Mouse (Mus musculus) testis, postnatal 10 days (tissue): Measurements from ENCODE around the gene Dgkb.

ENCODE experiments used
- DNase-seq: peaks from one replicate; pipeline ENCODE4 v3.0.0; 2021; ENCODE audit warnings: low spot score

Dgkb gene

DNA sequence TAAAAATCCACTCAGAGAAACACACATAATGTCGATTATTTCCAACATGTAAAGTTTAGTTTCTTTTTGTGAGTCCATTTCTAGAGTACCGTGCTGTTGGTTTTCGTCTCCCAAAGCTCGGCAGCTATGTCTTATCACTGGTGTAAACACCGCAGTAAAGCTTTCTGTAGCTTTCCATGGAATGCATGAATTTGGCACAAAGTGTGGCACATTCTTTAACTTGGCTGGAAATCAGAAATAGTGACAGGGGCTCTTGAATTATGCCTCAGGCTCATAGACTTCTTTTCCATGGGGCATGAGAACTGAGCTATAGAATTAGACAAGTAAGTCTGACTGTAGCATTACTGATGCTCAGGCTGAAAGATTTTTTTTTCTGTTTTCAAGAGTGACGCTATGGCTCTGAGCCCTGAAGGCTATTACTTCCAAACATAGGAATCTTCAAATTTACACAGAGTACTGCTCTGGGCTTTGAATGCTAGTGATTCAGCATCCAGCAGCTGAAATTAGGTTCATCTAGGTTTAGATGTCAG, 179.0 kb downstream of the Dgkb start:
- no peak for DNase-seq

DNA sequence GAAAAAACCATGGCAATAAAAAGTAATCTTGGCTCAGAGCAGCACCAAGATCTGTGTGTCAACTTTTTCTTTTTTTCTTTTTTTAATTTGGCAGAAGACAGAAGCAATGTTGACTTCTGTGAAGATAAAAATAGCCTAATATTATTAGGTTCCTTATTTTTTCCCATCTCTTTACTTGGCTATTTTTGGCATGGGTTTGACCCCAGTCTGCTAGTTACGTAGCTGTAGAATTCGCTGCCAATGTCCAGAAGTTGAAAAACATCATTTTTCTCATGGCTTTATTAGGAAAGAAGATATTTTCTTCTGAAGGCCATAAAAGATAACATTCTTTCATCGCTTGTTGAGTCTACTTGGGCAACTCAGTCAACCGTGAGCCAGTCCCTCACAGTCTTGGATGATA, 200.1 kb downstream of the Dgkb start:
- DNase-seq = no peak

DNA sequence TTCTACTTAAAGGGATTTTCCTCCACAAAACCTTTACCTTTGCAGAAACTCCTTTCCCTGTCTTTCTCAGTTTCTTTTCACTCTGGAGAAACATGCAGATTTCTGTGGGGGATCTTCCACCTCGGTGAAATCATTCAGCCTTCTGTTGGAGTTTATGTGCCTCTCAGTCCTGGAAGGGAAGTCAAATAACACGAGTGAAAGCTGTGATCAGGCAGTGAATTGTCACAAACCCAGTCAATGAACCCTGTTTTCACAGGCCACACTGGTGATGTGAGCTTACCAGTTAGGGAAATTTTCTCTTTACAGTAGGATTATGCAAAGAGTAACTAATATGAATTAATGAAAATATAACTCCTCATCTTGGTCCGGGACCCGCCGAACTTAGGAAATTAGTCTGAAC, 229.7 kb downstream of the Dgkb start:
- DNase-seq = no peak

DNA sequence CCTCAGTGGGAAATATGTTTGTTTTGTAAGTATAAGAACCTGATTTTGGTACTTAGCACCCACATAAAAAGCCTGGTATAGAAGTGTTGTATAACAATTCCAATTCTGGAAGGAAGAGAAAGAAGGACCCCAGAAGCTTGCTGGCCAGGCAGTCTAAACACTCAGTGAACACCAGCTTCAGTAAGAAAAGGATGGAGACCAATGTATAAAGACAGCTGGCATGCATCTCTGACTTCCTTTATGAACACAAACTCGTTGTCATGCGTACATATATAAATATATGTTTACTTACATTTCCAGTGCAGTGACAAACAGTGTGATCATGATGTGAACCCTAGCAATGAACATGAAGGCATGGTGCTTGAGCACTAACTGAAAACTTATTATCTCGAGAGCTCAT, 270.7 kb downstream of the Dgkb start:
- DNase-seq = no peak

DNA sequence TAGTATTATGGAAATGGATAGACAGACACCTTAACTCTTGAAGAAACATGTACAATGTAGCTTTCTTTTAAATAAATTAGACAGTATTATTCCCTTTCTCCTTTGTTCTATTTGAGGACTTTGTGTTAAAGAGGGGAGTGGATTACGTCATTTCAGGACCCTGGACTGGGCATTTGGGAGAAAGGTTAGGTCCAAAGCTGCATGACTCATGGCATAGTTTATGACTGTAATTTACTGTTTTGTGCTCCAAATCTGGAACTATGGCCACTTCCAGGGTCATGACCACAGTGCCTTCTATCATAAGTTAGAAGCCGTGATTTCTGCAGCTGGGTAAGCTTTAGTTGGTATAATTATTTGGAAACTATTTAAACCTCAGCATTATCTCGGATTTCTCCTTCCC, 294.4 kb downstream of the Dgkb start:
- DNase-seq = no peak

DNA sequence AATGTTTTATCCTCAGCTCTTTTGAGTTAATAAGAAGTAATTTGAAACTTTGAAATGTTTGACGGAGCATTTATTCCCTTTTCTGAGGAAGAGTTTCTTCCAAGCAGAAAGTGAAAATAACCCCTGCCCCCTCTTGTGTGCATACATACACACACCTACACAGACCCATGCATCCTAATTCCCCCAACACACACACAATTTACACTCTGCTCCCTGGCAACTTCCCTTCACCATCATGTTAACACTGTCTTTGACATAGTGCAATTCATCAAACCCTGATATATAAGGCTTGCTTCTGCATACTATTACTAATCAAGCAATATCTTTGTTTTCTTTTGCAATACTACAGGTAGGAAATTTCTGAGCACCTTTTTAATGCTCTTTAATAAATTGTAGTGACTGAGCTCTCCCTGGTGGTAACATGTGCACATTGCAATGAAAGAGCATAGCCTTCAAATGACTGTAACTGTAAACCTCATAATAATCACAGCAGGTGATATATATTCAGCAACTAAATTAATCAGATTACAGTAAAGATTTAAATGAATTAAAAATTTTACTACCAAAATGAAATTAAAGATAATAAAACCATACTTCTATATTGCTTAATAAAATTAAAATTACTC, 297.6 kb downstream of the Dgkb start:
- no peak for DNase-seq

DNA sequence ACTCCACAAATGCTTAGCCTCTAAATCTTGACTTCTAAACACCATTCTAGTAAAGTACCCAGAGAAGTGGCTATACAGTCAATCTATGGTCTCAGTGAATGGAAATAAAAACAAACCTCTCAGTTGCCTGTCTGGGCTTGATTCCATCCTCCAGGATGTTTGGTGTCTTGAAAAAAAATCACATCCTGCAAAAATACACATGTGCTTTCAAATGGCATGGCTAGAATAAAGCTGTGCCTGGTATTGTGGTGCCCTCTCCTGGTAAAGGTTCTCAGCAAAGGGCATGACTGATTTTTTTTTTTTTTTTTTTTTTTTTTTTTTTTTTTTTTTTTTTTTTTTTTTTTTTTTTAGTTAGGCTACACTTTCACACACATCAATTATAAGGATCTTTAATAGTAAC, 306.0 kb downstream of the Dgkb start:
- DNase-seq = no peak

DNA sequence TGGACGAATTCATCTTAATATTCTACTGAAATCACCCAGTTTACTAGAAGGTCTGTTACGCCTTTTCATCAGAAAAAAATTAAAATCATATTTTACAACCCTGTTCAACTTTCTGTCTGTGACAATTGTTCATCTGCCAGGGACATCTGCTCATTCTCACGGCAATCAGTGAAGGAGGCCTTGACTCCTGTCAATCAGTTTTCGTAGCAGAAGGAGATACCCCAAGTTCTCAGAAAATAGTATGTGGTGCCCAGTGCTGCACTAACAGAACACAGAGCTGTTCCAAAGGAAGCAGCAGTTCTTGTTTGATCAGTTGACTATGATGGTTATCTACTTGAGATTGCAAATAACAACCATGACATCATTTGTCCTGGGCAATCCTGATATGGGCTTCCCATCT, 307.8 kb downstream of the Dgkb start:
- DNase-seq = no peak

DNA sequence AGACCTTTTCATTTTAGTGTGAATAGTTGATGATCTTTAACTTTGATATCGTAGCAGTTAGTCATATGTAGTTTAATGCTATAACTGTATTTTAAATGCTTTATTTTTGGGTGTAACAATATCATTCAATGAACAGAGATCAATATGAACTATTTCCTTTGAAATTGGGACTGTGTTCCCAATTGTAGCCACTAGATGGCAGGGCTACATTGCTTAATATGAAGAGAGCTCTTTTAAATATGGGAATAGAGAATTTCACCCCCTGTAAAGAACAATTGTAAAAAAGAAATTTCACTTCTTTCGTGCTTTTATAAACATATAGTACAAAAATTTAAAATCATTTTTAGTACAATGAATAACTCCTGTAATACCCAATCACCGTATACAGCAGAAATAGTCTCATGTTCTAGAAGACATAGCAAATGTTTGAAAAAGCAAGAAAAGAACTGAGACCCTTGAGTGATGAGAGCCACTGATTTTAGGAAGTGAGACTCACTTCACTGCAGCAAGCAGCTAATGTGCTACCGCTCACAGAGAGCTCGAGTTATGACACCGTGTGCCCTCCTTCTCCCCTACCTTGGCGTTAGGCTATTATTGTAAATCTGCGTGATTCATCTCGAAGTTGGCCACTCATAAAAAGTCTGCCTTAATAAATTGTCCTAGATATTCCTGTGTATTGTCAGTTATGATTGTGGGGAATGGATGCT, 312.8 kb downstream of the Dgkb start:
- DNase-seq = peak; percentile 39

DNA sequence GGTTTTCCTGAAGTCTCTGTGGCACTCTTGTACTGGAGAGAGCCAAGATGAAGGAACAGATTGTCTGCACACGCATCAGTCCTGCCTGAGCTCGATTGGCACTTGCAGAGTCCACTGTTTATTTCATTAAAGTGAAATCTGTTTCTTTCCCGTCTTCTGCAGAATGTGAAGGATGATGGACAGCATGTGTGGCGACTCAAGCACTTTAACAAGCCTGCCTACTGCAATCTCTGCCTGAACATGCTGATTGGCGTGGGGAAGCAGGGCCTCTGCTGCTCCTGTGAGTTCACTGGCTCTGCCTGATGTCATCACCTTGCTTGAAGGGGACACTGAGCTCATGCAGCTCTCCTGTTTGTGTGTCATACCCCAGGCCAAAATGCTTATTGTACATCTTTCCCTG, 318.9 kb downstream of the Dgkb start:
- no peak for DNase-seq

DNA sequence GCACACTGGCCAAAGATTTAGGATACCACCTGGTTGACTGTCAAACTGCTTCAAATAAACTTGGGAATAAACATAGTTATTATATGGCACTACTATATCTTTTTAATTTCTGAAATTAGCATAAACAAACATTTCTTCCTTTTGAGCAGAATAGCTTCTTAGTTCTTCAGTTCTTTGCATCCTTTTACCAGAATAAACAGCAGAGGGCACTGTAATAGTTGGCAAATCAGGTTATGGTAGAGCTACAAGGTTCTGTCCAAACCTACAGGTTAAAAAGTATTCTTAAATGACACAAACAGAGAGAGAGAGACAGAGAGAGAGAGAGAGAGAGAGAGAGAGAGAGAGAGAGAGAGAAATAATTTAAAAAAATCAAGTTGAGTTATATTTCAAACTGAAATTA, 322.5 kb downstream of the Dgkb start:
- no peak for DNase-seq

DNA sequence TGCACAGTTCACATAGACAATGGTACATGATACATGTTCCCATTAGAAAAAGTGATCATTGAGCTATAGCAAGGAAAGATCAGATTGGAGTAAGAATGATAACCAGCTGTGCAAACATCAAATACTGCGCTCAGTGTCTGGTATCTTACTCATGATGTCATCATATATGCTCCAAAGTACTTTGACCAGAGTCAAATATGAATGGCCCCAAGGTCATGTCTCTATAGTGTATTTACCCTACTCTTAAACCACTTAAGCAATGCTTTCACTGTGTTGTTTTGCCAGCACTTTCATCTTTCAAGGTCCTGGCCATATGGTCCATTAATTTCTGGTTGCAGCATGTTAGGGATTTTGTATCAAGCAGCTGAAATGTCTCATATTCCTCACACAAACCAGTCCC, 415.1 kb downstream of the Dgkb start:
- no peak for DNase-seq

DNA sequence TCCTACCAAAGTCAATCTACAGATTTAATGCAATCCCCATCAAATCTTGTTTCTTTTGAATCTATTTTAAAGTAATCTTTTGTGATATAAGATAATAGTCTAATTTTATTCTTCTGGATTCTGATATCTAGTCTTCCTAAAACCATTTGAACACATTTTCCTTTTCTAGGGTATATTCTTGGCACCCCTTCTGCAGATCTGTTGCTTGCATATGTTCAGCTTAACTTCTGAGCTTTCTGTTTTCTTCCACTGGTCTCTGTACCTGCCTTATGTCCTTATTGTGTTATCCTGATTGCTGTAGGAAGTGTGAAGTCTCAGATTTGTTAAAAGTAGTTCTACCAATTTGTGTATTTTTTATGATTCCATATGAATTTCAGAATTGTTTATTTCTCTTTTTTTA, 451.3 kb downstream of the Dgkb start:
- DNase-seq = no peak

DNA sequence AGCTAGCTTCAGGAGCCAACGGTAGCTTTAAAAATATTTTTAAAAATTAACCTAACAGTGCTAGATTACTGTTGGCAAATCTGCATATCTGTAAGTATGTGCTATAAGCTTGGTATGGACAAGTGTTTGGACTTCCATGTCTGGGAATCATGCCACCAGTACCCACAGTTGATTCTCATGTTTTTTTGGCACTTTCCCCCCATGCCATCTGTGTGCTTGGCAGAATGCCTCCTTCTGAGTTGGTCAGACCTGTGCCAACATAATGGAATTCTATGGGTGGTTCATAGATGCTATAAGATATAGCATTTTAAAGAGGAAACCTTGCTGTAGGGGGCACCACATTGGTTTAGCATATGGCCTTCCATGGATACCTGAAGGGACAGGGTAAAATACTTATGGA, 484.0 kb downstream of the Dgkb start:
- DNase-seq = no peak

DNA sequence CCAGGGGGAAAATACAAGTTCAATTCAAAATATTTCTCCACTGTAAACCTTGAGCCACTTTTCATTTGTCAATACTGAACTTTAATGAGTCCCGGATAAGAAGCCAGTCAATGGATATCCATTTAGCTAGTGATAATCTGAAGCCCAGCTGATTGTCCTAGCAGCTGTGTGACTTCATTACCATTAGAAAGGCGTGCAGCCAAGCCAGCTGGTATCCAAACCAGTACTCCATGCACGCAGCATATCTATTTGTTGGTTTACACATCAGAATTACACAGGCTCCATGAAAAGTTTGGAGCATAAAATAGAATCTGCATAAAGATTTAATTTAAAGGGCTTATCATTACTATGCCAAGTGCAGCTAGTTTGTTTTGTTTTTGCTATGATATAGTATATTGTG, 486.3 kb downstream of the Dgkb start:
- DNase-seq = no peak

DNA sequence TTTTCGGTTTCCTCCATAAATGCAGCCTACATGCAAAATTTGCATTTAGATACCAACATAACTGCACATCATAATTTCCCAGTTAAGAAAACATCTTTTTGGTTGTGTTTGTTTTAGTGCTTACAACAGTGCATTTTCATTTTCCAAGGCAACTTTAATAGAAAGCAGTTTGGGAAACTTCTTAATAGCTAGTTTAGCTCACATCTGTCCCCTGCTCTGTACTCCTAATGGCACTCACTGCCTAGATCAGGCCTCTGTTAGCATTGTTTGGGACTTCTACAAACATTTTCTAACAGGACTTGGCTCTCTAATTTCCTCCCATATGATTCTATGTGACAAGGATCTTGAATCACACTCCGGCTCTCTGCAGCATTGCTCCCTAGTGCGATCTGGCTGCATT, 486.7 kb downstream of the Dgkb start:
- no peak for DNase-seq

DNA sequence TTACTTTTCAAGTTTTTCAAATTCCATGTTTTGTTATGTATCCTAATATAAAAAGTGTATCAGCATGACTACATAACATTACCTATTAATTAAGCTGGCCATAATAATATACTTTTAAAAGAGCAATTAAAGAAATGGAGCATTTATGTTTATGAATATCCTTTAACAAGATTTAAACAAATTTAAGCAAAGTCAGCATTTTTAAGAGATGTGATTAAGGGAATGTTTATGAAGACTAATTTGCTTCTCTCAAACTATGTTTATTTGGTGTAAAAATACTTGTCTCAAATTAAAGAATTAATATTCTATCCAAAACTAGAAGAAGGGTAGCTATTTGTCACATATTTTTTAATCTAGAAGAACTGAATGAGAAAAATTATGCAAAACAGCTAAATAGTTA, 492.4 kb downstream of the Dgkb start:
- no peak for DNase-seq

DNA sequence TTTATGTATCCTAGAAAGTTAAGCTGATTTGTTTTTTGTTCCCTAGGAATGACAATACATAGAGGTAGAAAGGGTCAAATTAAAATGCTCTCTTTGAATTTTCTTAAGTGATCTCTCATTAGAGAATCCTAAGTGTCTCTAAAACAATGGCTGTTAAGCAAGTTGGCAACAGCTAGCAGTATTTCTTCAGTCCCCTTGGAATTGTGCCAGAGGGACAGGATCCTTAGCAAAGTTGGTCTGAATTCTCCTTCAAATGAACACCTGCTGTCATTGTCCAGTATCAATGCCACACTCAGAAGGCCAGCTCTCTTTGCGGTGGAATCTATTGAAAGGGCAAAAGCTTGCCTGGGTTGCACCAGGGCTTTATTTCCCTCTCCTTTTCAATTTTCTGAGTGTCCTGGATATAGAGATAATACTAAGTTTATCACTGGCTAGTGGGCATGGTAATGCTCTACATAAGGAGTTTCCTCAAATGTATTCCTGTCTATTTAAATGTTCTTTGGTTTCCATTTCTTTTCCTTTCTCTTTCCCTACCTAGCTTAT, 510.3 kb downstream of the Dgkb start:
- DNase-seq = no peak

DNA sequence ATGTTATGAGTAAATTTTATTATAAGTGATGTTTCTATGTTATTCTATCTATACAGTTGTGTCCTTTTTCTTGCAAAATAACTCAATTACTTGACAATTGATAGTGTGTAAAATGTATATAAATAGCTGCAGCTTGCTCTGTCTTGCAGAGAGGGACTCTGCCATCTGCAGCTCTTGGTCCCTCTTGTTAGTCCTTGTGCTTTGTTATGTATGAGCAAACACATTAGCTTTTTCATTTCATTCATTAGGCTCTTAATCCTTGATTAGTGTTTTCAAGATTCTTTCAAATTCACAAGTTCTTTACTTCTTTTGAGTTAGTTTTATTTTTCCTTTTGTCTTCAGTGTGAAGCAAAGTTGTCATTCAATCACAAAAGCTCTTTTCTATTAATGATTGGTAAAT, 511.3 kb downstream of the Dgkb start:
- no peak for DNase-seq

DNA sequence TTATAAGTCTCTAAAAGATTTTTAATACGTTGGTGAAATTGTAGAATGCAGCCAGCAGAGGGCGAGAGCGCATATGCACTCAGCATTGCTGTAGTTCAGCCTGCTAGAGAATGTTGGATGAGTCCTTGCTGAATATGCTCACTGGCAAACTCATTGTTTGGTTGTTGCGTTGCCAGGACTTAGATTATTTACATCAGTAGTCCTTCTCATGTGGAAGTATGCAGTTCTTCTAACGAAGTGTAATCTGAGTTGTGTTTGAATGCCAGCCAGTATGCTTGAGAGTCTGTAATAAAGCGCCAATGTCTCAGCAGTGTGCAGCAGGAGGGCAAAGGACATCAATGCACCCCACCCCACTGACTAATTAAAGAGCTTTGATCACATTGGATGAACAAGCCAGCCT, 525.1 kb downstream of the Dgkb start:
- DNase-seq = peak; percentile 77

DNA sequence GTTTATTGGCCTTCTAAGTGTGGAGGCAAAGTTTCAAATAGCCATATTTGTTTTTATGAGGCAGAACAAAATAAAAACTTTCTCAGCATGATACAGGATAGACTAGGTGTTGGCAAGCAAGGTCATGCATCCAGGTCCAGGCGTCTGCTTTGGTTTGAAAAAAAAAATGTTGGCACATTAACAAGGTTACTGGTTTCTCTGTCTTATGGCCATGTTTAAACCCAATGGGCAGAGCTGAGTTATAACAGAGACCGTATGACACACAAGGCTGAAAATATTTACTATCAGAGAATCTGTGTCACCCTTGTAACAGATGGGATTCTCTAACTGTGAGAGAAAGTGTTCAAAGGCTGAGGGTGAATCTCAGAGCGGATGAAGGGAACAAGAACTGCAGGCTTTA, 535.0 kb downstream of the Dgkb start:
- DNase-seq = no peak

DNA sequence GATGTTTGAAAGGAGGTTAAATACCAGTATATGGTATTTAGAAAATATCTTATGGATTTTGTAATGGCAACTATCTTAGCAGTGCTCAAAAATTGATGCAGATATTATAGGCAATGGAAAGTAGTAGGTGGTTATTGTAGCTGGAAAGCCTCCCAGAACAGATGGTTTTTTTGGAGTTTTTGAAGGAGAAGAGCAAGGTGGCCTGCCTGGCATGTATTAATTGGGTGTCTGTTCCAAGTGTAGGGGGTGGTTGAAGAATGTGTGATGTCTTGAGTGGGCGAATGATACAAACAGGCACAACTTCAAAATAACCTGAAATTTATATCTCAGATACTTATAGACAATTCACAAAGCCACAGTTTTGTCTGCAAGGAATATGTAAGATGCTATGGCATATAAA, 538.9 kb downstream of the Dgkb start:
- no peak for DNase-seq

DNA sequence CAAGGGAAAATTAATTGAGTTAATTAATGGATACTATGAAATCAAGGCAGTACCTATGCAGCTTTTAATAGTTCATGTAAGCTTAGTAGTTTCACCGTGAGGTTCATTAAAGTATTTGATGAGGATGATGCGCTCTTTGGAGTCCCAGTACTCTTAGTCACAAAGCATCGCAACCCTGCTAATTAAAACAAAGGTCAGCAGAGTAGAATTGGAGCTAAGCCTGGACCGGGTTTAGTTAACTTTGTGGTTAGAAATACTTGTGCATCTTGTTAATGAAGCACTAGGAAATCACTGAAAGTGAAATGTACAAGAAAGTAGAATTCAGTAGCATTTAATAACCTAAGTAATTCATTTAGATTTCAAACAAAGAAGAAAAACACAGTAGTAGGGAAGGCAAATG, 544.0 kb downstream of the Dgkb start:
- DNase-seq = no peak

DNA sequence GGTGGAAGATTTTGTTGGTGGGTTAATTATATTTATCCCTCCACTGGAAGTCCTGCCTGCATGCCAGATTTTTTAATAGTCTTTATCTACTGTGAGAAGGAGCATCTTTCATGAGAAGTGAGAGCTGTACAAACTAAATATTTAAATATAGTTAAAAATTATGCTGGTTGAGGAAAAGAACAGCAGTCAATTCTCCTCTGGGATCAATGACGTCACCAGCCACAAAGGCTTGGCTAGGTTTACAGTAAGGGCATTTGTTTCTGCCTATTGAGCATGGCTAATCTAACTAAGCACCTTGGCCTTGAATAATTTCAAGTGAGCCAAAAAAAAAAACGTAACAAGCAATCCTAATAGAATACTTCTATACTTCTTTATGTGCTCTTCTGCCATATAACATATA, 554.1 kb downstream of the Dgkb start:
- no peak for DNase-seq
